Mouse (Mus musculus): ENCODE results near the gene Nkx2-1. TPM values are rescaled to one million over a fixed set of nuclear protein-coding genes. Genes with fewer than 3 reads are reported as not detected.

The Nkx2-1 gene
- polyA plus RNA-seq (2015; fragmentation: Nextera tagmentation; extraction: Ambion mirVana), result not detected in 2 replicates

DNA sequence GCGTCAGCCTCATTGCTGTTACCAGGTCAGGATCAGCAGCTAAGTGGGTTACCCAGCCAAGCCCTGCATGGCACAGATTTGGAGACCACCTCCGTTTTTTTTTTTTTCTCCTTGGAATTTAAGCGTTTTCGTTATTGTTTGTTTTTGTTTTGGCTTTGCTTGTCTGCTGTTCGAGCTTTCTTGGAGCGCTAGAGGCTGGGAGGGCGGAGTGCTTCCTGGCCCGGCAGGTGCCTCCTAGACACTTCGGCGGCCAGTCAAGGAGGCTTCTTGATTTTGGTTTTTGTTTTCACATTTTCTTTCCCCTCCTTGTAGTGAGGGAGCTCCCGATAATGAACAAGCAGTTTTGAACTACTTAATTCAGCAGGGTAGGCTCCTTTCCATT is at the start of gene Nkx2-1:
Nkx2-1 (minus strand) TSS at position 25 of the 382 bp plus-strand sequence.

Other genes with a start within 250 kb of the Nkx2-1 start
- 18.9 and 22.1 TPM in 2 replicates for gene Mbip, start 191.0 kb downstream of the Nkx2-1 start, polyA plus RNA-seq (2015; fragmentation: Nextera tagmentation; extraction: Ambion mirVana)
- not detected in 2 replicates for gene Nkx2-9, start 76.4 kb upstream of the Nkx2-1 start, polyA plus RNA-seq (2015; fragmentation: Nextera tagmentation; extraction: Ambion mirVana)
- gene Pax9, start 154.9 kb upstream of the Nkx2-1 start, polyA plus RNA-seq (2015; fragmentation: Nextera tagmentation; extraction: Ambion mirVana), result 0.05 and 0.06 TPM in 2 replicates

Measured in urinary bladder, postnatal 0 days (tissue).